Mouse (Mus musculus) liver, embryonic 11.5 days (tissue): ENCODE data around the gene Srsf4. TPM values are rescaled to one million over a fixed set of nuclear protein-coding genes. Genes with fewer than 3 reads are reported as not detected.

Experiments used
- ATAC-seq: fragments of 200-750 bp; cut with Nextera tagmentation; replicated peaks from 2 replicates; pipeline ENCODE4 v1.8.0; 2017; ENCODE audit warnings: moderate number of reproducible peaks, mild to moderate bottlenecking, moderate TSS enrichment, moderate library complexity; ENCODE audit not compliant: low FRiP score
- DNase-seq: peaks from one replicate; pipeline ENCODE4 v3.0.0-alpha.2; 2017; ENCODE audit warnings: low spot score
- H3K27ac ChIP-seq: fragments of 300-500 bp; sonication (generic); 2 replicates; pipeline ENCODE4 v1.5.1; 2014; ENCODE audit warnings: mild to moderate bottlenecking, low read depth, low read length, control low read depth
- H3K27me3 ChIP-seq: fragments of 300-500 bp; sonication (generic); replicated peaks from 2 replicates; pipeline ENCODE4 v1.6.1; 2014; ENCODE audit warnings: low read length, mixed read lengths; ENCODE audit not compliant: control insufficient read depth, insufficient read depth
- H3K36me3 ChIP-seq: fragments of 300-500 bp; sonication (generic); 2 replicates; pipeline ENCODE4 v1.6.1; 2014; ENCODE audit warnings: mild to moderate bottlenecking, low read length, moderate library complexity, mixed read lengths; ENCODE audit not compliant: control insufficient read depth, insufficient read depth
- H3K4me1 ChIP-seq: fragments of 300-500 bp; sonication (generic); replicated peaks from 2 replicates; pipeline ENCODE4 v1.6.1; 2014; ENCODE audit warnings: low read length, mixed read lengths; ENCODE audit not compliant: control insufficient read depth, insufficient read depth
- H3K4me2 ChIP-seq: fragments of 300-500 bp; sonication (generic); 2 replicates; pipeline ENCODE4 v1.6.1; 2014; ENCODE audit warnings: mild to moderate bottlenecking, control low read depth, moderate library complexity
- H3K4me3 ChIP-seq: fragments of 300-500 bp; sonication (generic); 2 replicates; pipeline ENCODE4 v1.5.1; 2014; ENCODE audit warnings: low read depth, low read length, control low read depth
- H3K9ac ChIP-seq: fragments of 300-500 bp; sonication (generic); 2 replicates; pipeline ENCODE4 v1.6.1; 2014; ENCODE audit warnings: low read depth, low read length, control low read depth
- H3K9me3 ChIP-seq: fragments of 300-500 bp; sonication (generic); 2 replicates; pipeline ENCODE4 v1.6.1; 2016; ENCODE audit warnings: low read length, inconsistent platforms, mixed read lengths; ENCODE audit not compliant: control insufficient read depth
- WGBS: fragments of 180-500 bp; shearing (Covaris S2); extraction: QIAGEN DNeasy Blood & Tissue Kit; methylation state at CpG from one replicate; pipeline ENCODE4 v1.1.7; 2014; 5-methylcytosine and 5-hydroxymethylcytosine counted together
- polyA plus RNA-seq: library from polyadenylated mRNA; unstranded; fragments of >200 nt; fragmentation: Nextera tagmentation; extraction: Ambion mirVana; gene quantifications from 2 replicates; pipeline ENCODE4 v1.2.1, GENCODE M21; 2014

The Srsf4 gene
- polyA plus RNA-seq, 1 experiment from 2014 or later, result 113 TPM

DNA sequence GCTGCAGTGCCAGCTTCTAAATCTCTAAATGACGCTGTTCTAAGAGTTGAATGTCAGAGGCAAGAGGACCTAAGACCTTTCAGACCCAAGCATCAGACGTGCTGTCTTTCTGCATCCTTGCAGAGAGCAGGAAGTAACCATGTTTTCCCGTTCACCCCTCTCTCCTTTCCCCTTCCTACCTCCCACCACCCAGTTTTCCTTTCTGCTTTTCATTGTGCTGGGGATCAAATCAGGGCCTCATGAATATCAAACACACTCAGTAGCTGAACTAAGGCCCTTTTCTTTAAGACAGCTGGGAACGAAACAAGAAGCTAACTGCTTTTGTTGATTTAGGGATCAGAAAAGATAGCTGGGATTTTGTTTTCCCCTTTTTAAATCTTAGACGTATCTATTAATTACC, 76.5 kb downstream of the Srsf4 start:
- DNase-seq (no peak), ATAC-seq (no peak)
- Histone ChIP-seq H3K4me3 (no peak overlapping the region), H3K27me3 (no peaks in the 10 kb centered on the region), H3K36me3 (peaks cover 10% of the 10 kb centered on the region; the same call in 1 of the 2 replicates), H3K9ac (no peak overlapping the region), H3K4me2 (no peak overlapping the region), H3K9me3 (no peaks in the 10 kb centered on the region), H3K27ac (no peak overlapping the region), H3K4me1 (no peaks in the 10 kb centered on the region)
- 61% methylated on average over 5 of the region's 5 CpGs for WGBS

DNA sequence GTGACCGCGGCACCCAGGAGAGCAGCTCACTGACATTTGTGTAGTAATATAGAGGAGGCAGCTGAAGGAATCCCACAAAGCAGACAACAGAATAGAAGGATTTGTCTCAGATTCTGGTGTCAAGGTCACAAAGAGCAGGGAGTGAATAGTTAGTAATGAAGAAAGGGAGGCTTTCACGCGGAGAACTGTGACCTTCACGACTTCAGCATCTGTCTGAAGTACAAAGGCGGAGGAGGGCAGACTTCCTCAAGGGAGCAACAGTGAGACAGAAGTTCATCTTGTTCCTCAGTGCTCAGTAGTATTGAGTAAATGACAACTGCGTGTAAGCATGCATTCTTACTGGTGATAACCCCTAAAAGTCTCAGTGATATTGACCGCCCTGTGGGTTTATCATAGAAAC, 77.2 kb downstream of the Srsf4 start:
- Histone ChIP-seq H3K4me1 (no peaks in the 10 kb centered on the region), H3K36me3 (peaks cover 13% of the 10 kb centered on the region; the same call in 1 of the 2 replicates), H3K4me2 (no peak overlapping the region), H3K27ac (no peak overlapping the region), H3K9ac (no peak overlapping the region), H3K27me3 (no peaks in the 10 kb centered on the region), H3K9me3 (no peaks in the 10 kb centered on the region), H3K4me3 (no peak overlapping the region)
- ATAC-seq (no peak), DNase-seq (no peak)
- WGBS, result 75% methylated on average over 8 of the region's 8 CpGs

Other genes with a start within 250 kb of the Srsf4 start
- 5.8 and 6.1 TPM in 2 replicates for gene Ptpru, start 35.3 kb upstream of the Srsf4 start, polyA plus RNA-seq
- 59.3 and 64.4 TPM in 2 replicates for gene Mecr, start 30.1 kb upstream of the Srsf4 start, polyA plus RNA-seq
- 0.78 and 1.2 TPM in 2 replicates for gene Tmem200b, start 48.2 kb downstream of the Srsf4 start, polyA plus RNA-seq
- gene Gm10300, start 201.1 kb downstream of the Srsf4 start, polyA plus RNA-seq, result 0.10 and 0.11 TPM in 2 replicates
- 108 and 116 TPM in 2 replicates for gene Epb41, start 201.7 kb downstream of the Srsf4 start, polyA plus RNA-seq